Mouse (Mus musculus): ENCODE results near the gene Agfg2.

The Agfg2 gene

DNA sequence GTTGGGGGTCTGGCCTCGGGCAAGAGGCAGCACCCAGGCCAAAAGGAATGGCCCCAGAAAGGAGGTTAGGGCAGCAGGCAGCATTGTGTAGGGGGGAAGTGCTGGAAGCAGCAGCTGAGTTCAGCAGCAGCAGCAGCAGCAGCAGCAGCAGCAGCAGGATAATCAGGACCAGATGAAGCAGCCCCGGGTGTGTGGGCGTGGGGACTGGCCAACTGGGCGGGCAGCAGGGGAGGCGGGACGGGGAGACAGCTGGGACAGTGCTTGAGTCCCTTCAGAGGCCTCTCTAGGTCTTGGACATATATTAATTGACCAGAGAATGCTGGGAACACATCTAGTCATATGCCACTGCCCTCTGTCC is 73.3 kb downstream of the Agfg2 start:
- in situ Hi-C loops (cut with MboI; ENCODE audit: unreplicated experiment in 2 of 2), result no loop called here

DNA sequence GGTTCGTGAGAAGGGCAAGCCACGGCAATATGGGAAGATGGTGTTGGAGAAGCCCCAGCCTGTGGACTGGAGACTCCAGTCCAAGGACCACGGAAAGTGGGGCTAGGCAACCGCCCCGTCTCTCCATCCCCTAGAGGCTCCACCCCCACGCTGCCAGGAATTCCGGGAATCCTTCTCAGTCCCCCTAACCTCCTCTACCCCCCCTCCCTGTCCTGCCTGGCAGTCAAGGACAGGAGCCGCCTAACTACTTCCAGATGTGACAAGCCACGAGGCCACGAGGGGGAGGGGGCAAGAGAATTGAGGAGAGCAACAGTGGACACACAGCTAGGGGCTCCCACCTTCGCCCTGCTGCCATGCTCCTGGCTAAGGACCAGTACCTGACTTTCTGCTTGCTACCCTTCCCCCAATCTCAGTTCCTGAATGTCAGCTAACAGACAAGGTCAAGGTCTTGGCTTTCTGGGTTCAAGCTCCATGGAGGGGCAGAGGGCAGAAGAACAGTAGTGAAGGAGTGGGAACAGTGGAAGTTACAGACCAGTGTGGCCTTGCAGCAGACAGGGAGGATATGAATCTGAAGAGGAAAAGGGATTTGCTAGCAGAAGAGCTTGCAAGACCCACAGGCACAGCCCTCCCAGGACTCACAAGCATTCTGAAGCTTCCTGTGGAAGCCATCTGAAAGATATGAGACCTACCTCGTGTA is 73.8 kb downstream of the Agfg2 start:
- in situ Hi-C loops (cut with MboI; ENCODE audit: unreplicated experiment in 2 of 2), result no loop called here

DNA sequence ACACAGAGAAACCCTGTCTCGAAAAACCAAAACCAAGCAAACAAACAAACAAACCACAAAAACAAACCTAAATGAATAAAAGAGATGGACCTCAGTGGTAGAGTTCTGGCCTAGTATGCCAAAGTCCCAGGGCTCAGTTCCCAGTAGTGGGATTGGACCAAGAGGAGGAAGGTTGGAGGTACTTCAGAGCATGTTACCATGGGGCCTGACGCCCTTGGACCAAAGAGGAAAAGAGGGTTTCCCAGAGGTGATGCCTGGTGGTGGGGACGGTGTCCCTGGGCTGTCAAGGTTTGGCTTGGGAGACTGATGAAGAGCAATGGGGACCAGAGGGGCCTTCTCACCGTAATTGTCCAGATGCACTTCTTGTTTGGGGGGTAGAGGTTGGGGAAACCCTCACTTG is 74.5 kb downstream of the Agfg2 start:
- in situ Hi-C loops (cut with MboI; ENCODE audit: unreplicated experiment in 2 of 2), result no loop called here

DNA sequence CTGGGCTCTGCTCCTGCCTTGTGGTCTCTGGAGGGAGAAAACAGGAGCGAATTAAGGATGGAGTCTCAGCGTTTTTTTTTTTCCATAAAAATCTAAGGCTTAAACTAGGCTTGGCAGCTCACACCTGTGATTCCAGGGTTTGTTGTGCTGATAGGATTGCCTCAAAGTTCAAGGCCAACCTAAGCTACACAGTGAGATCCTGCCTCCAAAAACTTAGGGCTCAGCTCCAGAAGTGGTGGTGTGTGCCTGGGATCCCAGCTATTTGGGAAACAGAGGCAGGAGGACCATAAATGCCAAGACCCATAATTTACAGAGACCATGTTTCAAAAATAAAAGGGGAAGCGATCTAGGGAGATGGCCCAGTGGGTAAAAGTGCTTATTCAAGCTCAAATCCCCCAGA is 75.2 kb downstream of the Agfg2 start:
- in situ Hi-C loops (cut with MboI; ENCODE audit: unreplicated experiment in 2 of 2), result no loop called here

DNA sequence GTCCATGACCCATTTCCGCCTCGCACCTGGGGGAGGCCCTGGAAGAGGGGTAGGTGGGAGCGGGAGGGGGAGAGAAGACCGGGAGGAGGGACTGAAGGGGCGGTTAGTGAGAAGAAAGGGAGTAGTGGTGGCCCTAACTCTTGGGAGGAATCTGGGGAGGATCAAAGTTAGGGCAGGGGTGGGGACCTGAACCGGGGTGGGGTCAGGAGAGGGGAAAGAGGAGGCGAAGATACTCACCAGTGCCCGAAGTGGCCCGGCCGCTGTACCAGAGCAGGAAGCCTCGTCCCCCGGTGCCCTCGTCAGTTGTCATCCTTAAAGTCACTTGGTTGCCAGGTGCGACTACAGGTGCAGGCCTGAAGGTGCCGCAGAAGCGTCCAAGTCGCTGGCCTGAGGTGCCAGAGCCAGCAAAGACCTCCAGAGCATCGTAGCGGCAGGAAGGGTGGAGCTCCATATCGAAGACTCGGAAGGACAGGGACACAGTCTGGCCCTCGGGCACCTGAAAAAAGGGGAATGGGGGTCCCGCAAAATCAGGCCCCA is 75.8 kb downstream of the Agfg2 start:
- in situ Hi-C loops (cut with MboI; ENCODE audit: unreplicated experiment in 2 of 2), result no loop called here

DNA sequence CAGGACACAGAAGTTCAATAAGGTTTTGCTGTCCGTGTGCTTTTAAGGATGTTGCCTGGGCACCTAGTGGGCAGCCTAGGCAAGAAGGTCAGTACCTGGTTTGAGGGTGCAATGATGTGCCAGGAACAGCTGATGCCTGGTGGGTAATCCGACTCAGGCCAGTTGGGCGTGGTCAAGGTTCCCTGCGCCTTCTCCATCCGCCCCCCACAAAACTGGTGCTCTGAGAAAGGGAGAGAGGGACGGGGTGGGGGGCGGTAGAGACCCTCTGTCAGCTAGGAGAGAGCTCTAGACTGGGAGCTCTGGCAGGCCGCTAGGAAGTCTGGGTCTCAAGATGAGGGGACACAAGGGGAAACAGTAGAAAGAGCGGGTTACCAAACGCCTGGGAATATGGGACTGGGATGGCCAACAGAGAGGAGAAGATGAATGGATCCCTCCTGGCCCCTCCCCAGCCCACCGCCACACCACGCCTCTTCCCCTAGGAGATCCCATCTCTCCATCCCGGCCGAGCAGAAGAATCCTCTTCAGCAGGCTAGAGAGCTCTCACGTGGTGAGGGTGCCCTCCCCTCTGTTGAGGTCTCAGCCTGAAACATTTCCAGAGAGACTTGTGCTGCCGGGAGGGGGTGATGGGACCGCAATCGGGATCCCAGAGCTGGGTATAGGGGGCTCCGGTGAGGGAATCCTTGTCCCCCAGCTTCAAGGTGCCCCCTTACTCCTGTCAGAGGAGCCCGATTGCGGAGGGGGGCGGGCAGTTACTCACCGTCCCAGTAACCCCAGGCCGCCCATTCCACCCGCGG is 76.5 kb downstream of the Agfg2 start:
- in situ Hi-C loops (cut with MboI; ENCODE audit: unreplicated experiment in 2 of 2), result no loop called here

DNA sequence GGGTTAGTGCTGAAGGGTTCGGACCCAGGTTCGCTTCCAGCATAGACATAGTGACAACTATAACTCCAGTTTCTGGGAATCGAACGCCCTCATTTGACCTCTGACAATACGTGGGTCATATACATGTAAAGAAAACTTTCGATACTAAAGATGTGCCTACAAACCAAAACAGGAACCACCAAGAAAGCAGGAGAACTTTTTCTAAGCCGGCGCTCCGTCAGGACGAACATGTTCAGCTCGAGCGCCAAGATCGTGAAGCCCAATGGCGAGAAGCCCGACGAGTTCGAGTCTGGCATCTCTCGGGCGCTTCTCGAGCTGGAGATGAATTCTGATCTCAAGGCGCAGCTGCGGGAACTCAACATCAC is 83.2 kb downstream of the Agfg2 start:
- in situ Hi-C loops (cut with MboI; ENCODE audit: unreplicated experiment in 2 of 2), result loop anchor here in 1 of 2 experiments (5.0 kb wide), 1 partner anchor 69 kb away; the partner anchor contains the start of genes Epo and Gnb2

DNA sequence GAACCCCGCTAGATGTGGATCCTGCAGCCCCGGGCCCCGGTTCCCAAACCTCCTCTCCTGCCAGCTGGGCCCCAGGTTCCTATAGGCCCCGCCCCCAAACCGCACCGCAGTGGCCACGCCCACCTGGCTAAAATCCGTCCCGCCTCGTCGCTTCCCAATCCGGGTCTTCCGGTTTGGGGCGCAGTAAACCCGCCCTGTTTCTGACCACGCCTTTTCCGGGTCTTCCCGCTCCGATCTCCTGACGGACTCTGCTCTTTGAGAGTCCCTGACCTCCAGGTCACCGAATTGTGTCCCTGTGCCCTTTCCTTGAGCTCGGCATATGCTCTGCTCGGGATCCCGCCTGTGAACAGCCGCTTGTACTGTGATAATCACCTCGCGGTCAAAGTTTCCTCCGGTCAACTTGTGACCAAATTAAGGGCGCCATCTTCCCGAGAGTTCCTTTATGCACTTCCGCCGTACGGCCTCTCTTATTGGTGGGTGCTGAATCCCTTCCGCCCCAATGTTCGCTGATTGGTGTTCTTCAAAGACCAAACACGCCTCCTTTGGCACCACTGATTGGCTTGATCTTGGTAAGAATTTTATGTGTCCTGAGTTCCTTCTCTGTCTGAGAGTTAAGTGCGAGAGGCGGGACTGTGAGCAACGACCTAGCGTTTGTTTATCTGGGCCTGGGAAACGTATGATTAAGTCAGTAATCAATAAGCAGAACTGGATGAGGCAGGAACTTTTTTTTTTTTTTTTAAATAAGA is 83.7 kb downstream of the Agfg2 start, which contains the start of gene Mospd3:
Gene Mospd3, minus strand, starts transcription at position 440 of the 746 bp plus-strand sequence.
- in situ Hi-C loops (cut with MboI; ENCODE audit: unreplicated experiment in 2 of 2), result loop anchor here in 1 of 2 experiments (5.0 kb wide), 1 partner anchor 68 kb away; the partner anchor contains the start of genes Epo and Gnb2

Data from v-Abl transformed pro-B cells (cell line).